Comparison of ENCODE assay signal across 8 mouse cellular contexts in genomic region chr6:116135971-116136632, GRCm38 (mm10). TPM values are rescaled to one million over a fixed set of nuclear protein-coding genes. Genes with fewer than 3 reads are reported as not detected.
A peak's percentile ranks its signal among the peaks of the same experiment; 100 is the strongest.
DNase-seq lines count a peak whose midpoint lies in the region; ATAC-seq and TF ChIP-seq lines count a peak whose summit lies in the region.
"Had no signal": no experiment of that assay in that cellular context is flagged by ENCODE, and none has a peak within 500 bp of the region (broad histone marks: within the 10 kb centered on the region; RNA-seq: fewer than 3 reads in every experiment).

No protein-coding gene starts in this region.

- TF ChIP-seq POLR2A in bone marrow, adult 2 months (IDR thresholded peaks at IDR 0.05; ENCODE audit: borderline replicate concordance, control insufficient read depth, low read depth, low read length): no peak

- WGBS in bone marrow, adult 2 months: 12% methylated on average over 7 of the region's 7 CpGs

- H3K4me3 ChIP-seq in left cerebral cortex, adult 2 months: no peak overlapping the region
- H3K4me3 ChIP-seq in bone marrow, adult 2 months (replicated peaks; ENCODE audit: control insufficient read depth, low read depth, low read length): peak overlapping the region; percentile 51
- H3K4me3 ChIP-seq: erythroblast, embryonic 14.5 days had no signal

- ATAC-seq in hematopoietic stem cell, adult 5-6 weeks (replicated peaks in 1 of 2; ENCODE audit: insufficient read depth in 1 of 2, low FRiP score in 2 of 2, low TSS enrichment in 1 of 2, low read depth in 1 of 2, poor library complexity in 2 of 2, severe bottlenecking in 2 of 2): peak; percentile 85 to 86; a peak in 3 of 4 replicates

- no peak overlapping the region for H3K27ac ChIP-seq in left cerebral cortex, adult 2 months
- H3K27ac ChIP-seq in bone marrow, adult 2 months (ENCODE audit: control insufficient read depth, insufficient read depth, low read depth, low read length, poor library complexity): peak overlapping the region; percentile 60; the same call in 1 of the 2 replicates

- intact Hi-C loops in left cerebral cortex, adult 2 months (cut with DNase I): loop anchor here (5.0 kb wide), 1 partner anchor 239 kb away; no protein-coding TSS in a partner anchor
- intact Hi-C loops in left cerebral cortex, postnatal 36 days (cut with DNase I): loop anchor here (5.0 kb wide), 1 partner anchor 56 kb away; the partner anchor contains the start of gene Tmcc1

- peak; percentile 59 for TF ChIP-seq CTCF in left cerebral cortex, adult 2 months (IDR thresholded peaks at IDR 0.05)
- peak; percentile 37; the same call in 1 of the 2 replicates for TF ChIP-seq CTCF in bone marrow, adult 2 months (IDR thresholded peaks at IDR 0.05; ENCODE audit: control insufficient read depth, insufficient read depth, low read length)

- DNase-seq in left cerebral cortex, adult 2 months (ENCODE audit: extremely low spot score in 1 of 2, low spot score in 2 of 2): no peak
- no peak for DNase-seq in left cerebral cortex, postnatal 36 days (ENCODE audit: low spot score in 2 of 2)
- DNase-seq in ES-CJ7 (ENCODE audit: low read depth, low spot score): peak; percentile 21
- peak; percentile 37 for DNase-seq in lung, postnatal 14 days
- DNase-seq in testis, postnatal 10 days (ENCODE audit: low spot score): no peak

- no peaks in the 10 kb centered on the region; the same call in 1 of the 2 replicates for H3K4me1 ChIP-seq in bone marrow, adult 2 months (ENCODE audit: control insufficient read depth, insufficient read depth, low read length)

RNA-seq across cellular contexts. Expression of gene Tmcc1, which starts 57.2 kb away (rescaled TPM):
- total RNA-seq in left cerebral cortex, adult 2 months (2021): 10 to 100 TPM; 72.8 to 76.7 TPM
- 10 to 100 TPM; 63.0 to 76.8 TPM for total RNA-seq in left cerebral cortex, postnatal 36 days (2021)
- 16.8 and 33.6 TPM in 2 replicates for polyA plus RNA-seq in bone marrow, adult 2 months (2011; ENCODE audit: insufficient read depth, insufficient read length, low replicate concordance, missing spikeins)
- 19.3 and 24.3 TPM in 2 replicates for total RNA-seq in hematopoietic stem cell, adult 5-6 weeks (2017)

Comparison
In these comparisons a context has a peak if more than half of its experiments do, and no peak if none do; other contexts are left out.
1. DNase-seq: peak in ES-CJ7 (single experiment) and lung, postnatal 14 days (single experiment); none in left cerebral cortex, adult 2 months (0 of 2), left cerebral cortex, postnatal 36 days (0 of 2) and testis, postnatal 10 days (single experiment).